Mouse (Mus musculus): ENCODE measurements at regions not wholly inside any gene's neighbourhood (a gene's known extent, or its start where the extent isn't known, plus 50 kb on each side); places are given as distances from the start of the nearest gene placed in this dataset.

DNA sequence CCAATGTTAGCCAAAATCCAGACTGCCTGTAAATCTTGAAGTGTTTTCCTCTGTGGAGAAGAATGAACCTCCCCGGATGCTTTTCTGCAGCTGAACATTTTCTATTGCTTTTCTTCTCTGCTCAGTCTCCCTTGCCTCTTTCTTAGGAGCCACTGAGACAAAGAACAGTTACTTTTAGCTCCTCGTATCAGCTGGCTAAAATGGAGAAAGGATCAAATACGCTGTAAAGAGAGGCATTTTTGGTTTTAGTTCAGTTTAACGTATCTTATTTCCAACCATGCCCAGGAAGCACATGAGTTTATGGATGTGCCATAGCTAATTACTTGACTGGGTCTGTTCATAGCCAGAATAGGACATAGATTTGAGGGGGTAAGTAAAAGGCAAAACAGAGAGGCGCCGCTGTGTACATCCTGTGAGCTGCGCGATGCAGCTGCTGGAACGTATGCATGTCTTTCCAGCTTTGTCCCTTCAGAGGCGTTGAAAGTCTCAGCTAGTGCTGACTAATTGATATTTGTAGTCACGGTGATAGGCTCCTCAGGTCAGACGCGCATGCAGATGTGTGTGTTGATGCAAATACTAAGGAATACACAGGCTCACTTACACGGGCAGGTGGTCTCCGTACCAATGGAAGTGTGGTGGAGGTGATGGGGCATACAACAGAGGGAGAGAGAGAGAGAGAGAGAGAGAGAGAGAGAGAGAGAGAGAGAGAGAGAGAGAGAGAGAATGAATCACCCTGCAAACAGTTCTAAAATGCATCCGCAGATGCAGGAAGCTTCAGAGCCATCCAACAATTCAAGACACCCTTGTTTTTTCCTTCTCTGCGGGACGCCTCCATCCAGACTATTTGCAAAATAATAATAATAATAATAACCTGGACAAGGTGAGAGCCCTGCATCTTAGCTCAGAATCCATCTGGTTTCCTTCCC lies 216.5 kb upstream of the Ubash3b start:
- ATAC-seq (ENCODE audit: insufficient number of reproducible peaks, insufficient read depth, low FRiP score, low read depth), result no peak
- Histone ChIP-seq H3K36me3 (ENCODE audit: control insufficient read depth, insufficient read depth, low read length) (no peaks in the 10 kb centered on the region), H3K4me2 (ENCODE audit: low read length) (peak overlapping the region; percentile 75), H3K27me3 (ENCODE audit: control insufficient read depth, insufficient read depth, low read length) (no peaks in the 10 kb centered on the region), H3K4me1 (ENCODE audit: control insufficient read depth in 2 of 2, insufficient read depth in 2 of 2, low read length in 2 of 2) (peaks cover 21 to 36% of the 10 kb centered on the region in 2 experiments), H3K9ac (ENCODE audit: low read length) (peak overlapping the region; percentile 73), H3K9me3 (ENCODE audit: control insufficient read depth, low read length) (no peaks in the 10 kb centered on the region), H3K27ac (replicated peaks in 1 of 2; ENCODE audit: control insufficient read depth in 1 of 2, insufficient read depth in 1 of 2, low read depth in 2 of 2, low read length in 2 of 2) (peak overlapping the region; percentile 30 to 34; a peak in 3 of 4 replicates), H3K4me3 (ENCODE audit: control insufficient read depth in 1 of 2, insufficient read depth in 1 of 2, low read depth in 1 of 2, low read length in 2 of 2) (peak overlapping the region in 1 of 2 experiments; percentile 0; a peak in 1 of 4 replicates)
- 52% methylated on average over 18 of the region's 18 CpGs for WGBS

DNA sequence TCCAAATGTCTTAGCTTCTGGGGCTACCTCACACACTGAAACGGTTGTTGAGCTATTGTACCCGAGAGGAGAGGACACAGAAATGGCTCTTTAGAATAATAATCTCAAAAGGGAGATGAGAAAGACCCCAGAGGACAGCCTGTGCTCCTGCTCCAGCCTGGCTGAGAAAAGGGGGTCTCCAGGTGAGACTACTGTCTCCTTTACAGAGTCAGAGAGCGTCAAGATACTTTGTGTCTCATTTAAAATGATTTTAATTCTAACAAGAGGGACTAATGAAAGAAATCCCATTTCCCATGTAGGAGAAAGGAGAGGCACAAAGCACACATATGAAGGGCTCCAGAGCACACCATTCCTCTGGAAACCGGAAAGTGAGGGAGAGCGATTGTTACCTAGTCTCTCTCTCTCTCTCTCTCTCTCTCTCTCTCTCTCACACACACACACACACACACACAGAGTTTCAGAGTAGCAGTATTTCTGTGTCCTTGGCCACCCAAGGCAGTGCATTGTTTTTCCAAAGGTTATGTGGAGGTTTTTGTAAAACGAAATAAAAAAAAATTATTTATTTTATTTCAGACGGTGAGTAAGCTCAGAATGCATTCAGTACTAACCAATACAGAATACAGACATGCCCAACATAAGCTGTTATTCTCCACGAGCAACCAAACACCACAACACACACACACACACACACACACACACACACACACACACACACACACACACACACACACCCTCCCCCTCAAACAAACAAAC lies 215.6 kb upstream of the Ubash3b start:
- Histone ChIP-seq H3K36me3 (ENCODE audit: control insufficient read depth, insufficient read depth, low read length) (no peaks in the 10 kb centered on the region), H3K4me2 (ENCODE audit: low read length) (peak overlapping the region; percentile 75), H3K9ac (ENCODE audit: low read length) (peak overlapping the region; percentile 73), H3K4me3 (ENCODE audit: control insufficient read depth in 1 of 2, insufficient read depth in 1 of 2, low read depth in 1 of 2, low read length in 2 of 2) (peak overlapping the region in 1 of 2 experiments; percentile 42; a peak in 3 of 4 replicates), H3K27me3 (ENCODE audit: control insufficient read depth, insufficient read depth, low read length) (no peaks in the 10 kb centered on the region), H3K27ac (replicated peaks in 1 of 2; ENCODE audit: control insufficient read depth in 1 of 2, insufficient read depth in 1 of 2, low read depth in 2 of 2, low read length in 2 of 2) (peak overlapping the region; percentile 34 to 80; a peak in 2 of 4 replicates), H3K9me3 (ENCODE audit: control insufficient read depth, low read length) (no peaks in the 10 kb centered on the region), H3K4me1 (ENCODE audit: control insufficient read depth in 2 of 2, insufficient read depth in 2 of 2, low read length in 2 of 2) (peaks cover 21 to 36% of the 10 kb centered on the region in 2 experiments)
- 44% methylated on average over 8 of the region's 8 CpGs for WGBS
- ATAC-seq (ENCODE audit: insufficient number of reproducible peaks, insufficient read depth, low FRiP score, low read depth), result no peak

DNA sequence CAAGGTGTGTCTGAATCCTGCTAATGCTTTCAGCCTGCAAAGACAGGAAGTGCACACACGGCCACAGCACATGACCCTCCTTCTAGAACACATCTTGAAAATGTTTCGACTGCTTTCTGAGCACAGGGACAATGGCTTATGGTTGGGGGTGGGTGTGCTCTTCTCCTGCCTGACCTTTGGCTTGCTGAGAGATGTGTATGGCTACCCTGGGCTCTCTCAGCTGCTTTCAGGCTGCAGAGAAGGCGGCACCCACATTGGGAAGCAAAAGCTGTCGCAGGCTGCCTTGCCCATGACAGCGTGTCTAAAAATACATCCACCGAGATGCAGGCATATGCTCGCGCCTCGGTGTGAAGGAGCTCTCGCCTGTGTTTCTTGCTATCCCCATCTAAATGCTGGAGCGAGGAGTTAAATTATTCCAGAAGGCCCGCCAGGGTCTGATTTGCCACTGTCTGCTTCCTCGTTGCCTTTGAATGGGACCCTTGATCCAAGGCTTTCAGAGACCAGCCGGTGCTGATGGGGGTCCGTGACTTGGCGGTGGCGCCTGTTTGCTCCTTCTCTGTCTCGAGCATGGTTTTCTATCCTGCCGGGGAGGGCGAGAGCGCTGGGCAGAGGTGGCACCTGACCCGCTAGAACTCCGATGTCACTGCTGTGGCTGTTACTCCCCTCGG lies 214.6 kb upstream of the Ubash3b start:
- Histone ChIP-seq H3K36me3 (ENCODE audit: control insufficient read depth, insufficient read depth, low read length) (no peaks in the 10 kb centered on the region), H3K4me2 (ENCODE audit: low read length) (peak overlapping the region; percentile 75), H3K9ac (ENCODE audit: low read length) (peak overlapping the region; percentile 73), H3K4me1 (ENCODE audit: control insufficient read depth in 2 of 2, insufficient read depth in 2 of 2, low read length in 2 of 2) (peaks cover 21 to 36% of the 10 kb centered on the region in 2 experiments), H3K27me3 (ENCODE audit: control insufficient read depth, insufficient read depth, low read length) (no peaks in the 10 kb centered on the region), H3K9me3 (ENCODE audit: control insufficient read depth, low read length) (no peaks in the 10 kb centered on the region), H3K4me3 (ENCODE audit: control insufficient read depth in 1 of 2, insufficient read depth in 1 of 2, low read depth in 1 of 2, low read length in 2 of 2) (peak overlapping the region; percentile 42 to 44), H3K27ac (replicated peaks in 1 of 2; ENCODE audit: control insufficient read depth in 1 of 2, insufficient read depth in 1 of 2, low read depth in 2 of 2, low read length in 2 of 2) (peak overlapping the region; percentile 76 to 80)
- ATAC-seq (ENCODE audit: insufficient number of reproducible peaks, insufficient read depth, low FRiP score, low read depth), result peak; percentile 69
- 3% methylated on average over 24 of the region's 24 CpGs for WGBS

DNA sequence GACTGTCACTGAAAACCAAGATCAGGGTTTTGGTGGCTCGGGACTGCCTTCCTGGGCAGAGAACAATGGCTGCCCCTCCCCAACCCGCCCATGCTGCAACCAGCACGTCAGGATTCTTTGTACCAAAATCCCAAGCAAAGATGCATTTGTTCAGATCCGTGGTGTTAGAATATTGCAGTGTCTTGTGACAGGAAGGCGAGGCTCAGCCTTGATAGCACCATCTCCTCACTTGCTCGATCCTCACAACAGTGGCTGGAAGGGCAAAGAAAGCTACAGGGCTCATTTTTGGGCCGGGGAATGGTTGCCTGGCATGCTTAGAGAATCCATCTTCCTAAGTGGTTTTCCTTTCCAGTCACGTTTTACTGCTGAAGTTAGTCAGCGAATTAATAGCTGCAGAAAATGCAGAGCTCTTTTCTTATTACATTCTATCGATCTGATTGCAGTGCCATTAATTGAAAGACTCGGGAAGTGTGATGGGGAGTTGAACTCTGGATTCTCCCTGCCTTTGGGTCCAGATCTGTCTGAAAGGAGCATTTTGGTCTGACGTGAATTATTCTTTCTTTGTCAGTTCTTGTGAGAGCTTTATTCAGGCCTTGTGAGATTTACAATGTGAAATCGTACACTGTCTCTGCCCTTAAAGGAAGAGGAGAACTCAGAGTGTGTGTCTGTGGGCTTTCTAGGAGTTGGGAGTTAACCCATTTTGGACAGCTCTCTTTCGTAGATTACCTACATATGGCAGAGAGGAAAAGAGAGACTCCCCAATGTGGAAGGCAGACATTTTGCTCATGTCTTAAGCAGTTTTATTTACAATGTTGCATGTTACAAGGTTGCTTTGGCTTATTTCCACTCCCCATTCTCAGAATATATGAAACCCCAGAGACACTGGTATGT lies 213.3 kb upstream of the Ubash3b start:
- WGBS, result 68% methylated on average over 14 of the region's 14 CpGs
- ATAC-seq (ENCODE audit: insufficient number of reproducible peaks, insufficient read depth, low FRiP score, low read depth), result no peak
- H3K27ac ChIP-seq (replicated peaks in 1 of 2; ENCODE audit: control insufficient read depth in 1 of 2, insufficient read depth in 1 of 2, low read depth in 2 of 2, low read length in 2 of 2), result no peak overlapping the region

DNA sequence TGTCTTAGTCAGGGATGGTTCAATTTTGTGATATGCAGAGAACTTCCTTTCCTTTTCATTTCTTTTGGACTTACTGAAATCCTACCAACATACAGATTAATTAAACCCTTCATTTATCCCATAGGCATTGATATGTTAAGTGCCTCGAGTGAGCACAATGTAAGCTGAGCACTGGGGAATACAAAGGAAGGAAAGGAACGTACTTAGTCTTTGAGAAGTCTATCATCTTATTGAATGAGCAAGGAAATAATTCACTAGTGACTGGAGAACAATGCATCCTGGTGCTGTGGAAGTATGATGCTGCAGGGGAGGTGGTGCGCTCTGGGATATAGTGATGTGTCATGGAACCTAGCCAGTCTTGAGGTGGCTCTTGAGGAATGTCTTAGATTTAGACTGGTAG lies 204.9 kb upstream of the Ubash3b start:
- Histone ChIP-seq H3K36me3 (ENCODE audit: control insufficient read depth, insufficient read depth, low read length) (no peaks in the 10 kb centered on the region), H3K4me2 (ENCODE audit: low read length) (no peak overlapping the region), H3K4me3 (ENCODE audit: control insufficient read depth in 1 of 2, insufficient read depth in 1 of 2, low read depth in 1 of 2, low read length in 2 of 2) (no peak overlapping the region), H3K27ac (replicated peaks in 1 of 2; ENCODE audit: control insufficient read depth in 1 of 2, insufficient read depth in 1 of 2, low read depth in 2 of 2, low read length in 2 of 2) (no peak overlapping the region), H3K9ac (ENCODE audit: low read length) (no peak overlapping the region), H3K4me1 (ENCODE audit: control insufficient read depth in 2 of 2, insufficient read depth in 2 of 2, low read length in 2 of 2) (peaks cover 0 to 4% of the 10 kb centered on the region in 2 experiments; a peak in 2 of 4 replicates), H3K27me3 (ENCODE audit: control insufficient read depth, insufficient read depth, low read length) (no peaks in the 10 kb centered on the region), H3K9me3 (ENCODE audit: control insufficient read depth, low read length) (no peaks in the 10 kb centered on the region)
- 78% methylated on average over 3 of the region's 3 CpGs for WGBS
- no peak for ATAC-seq (ENCODE audit: insufficient number of reproducible peaks, insufficient read depth, low FRiP score, low read depth)

More for the DNA sequence above, 213.3 kb upstream of the Ubash3b start:
- no peaks in the 10 kb centered on the region for H3K36me3 ChIP-seq (ENCODE audit: control insufficient read depth, insufficient read depth, low read length)
- no peak overlapping the region for H3K4me2 ChIP-seq (ENCODE audit: low read length)
- H3K27me3 ChIP-seq (ENCODE audit: control insufficient read depth, insufficient read depth, low read length), result no peaks in the 10 kb centered on the region
- H3K4me1 ChIP-seq (ENCODE audit: control insufficient read depth in 2 of 2, insufficient read depth in 2 of 2, low read length in 2 of 2), result peaks cover 21 to 36% of the 10 kb centered on the region in 2 experiments
- H3K9me3 ChIP-seq (ENCODE audit: control insufficient read depth, low read length), result no peaks in the 10 kb centered on the region
- no peak overlapping the region; the same call in 1 of the 2 replicates for H3K9ac ChIP-seq (ENCODE audit: low read length)
- H3K4me3 ChIP-seq (ENCODE audit: control insufficient read depth in 1 of 2, insufficient read depth in 1 of 2, low read depth in 1 of 2, low read length in 2 of 2), result no peak overlapping the region

DNA sequence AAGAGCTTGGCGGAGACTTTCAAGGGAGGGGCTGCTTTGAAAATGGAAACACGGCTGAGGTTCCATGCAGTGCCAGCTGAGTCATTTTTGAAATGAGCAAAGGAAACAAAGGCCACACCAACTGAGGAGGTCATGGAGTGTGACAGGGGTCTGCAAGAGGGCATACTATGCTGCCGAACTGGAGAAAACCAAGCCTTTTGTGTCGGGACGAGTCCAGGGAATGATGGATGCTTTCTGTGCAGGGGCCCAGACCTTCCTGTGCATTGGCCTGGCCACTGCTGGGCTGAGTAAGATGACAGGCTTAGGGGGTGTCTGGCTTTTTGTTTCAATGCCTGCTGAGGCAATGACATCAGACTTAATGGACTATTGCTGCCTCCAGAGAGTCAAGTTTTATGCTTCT lies 203.8 kb upstream of the Ubash3b start:
- H3K9ac ChIP-seq (ENCODE audit: low read length), result no peak overlapping the region
- H3K36me3 ChIP-seq (ENCODE audit: control insufficient read depth, insufficient read depth, low read length), result no peaks in the 10 kb centered on the region
- H3K27me3 ChIP-seq (ENCODE audit: control insufficient read depth, insufficient read depth, low read length), result no peaks in the 10 kb centered on the region
- no peaks in the 10 kb centered on the region for H3K9me3 ChIP-seq (ENCODE audit: control insufficient read depth, low read length)
- no peak overlapping the region for H3K4me3 ChIP-seq (ENCODE audit: control insufficient read depth in 1 of 2, insufficient read depth in 1 of 2, low read depth in 1 of 2, low read length in 2 of 2)
- peaks cover 0 to 4% of the 10 kb centered on the region in 2 experiments; a peak in 2 of 4 replicates for H3K4me1 ChIP-seq (ENCODE audit: control insufficient read depth in 2 of 2, insufficient read depth in 2 of 2, low read length in 2 of 2)
- no peak overlapping the region; a peak in 1 of 4 replicates for H3K27ac ChIP-seq (replicated peaks in 1 of 2; ENCODE audit: control insufficient read depth in 1 of 2, insufficient read depth in 1 of 2, low read depth in 2 of 2, low read length in 2 of 2)
- ATAC-seq (ENCODE audit: insufficient number of reproducible peaks, insufficient read depth, low FRiP score, low read depth), result no peak
- 63% methylated on average over 5 of the region's 5 CpGs for WGBS
- no peak overlapping the region for H3K4me2 ChIP-seq (ENCODE audit: low read length)

Measured in heart, embryonic 14.5 days (tissue).